Mouse (Mus musculus): ENCODE results near the gene Tmem135.
"Not testable (repeated sequence)": the region's sequence is repeated elsewhere in the genome, so short reads cannot be mapped to it uniquely, and the experiment has no call there.

The Tmem135 gene

GRCm38 (mm10) chr7:89322741-89323140 lies 81.3 kb downstream of the Tmem135 start:
- DNase-seq (ENCODE audit: low read depth): not testable (repeated sequence)

GRCm38 (mm10) chr7:89319351-89319750 lies 84.7 kb downstream of the Tmem135 start:
- no peak for DNase-seq (ENCODE audit: low read depth)

GRCm38 (mm10) chr7:89317088-89317487 lies 86.9 kb downstream of the Tmem135 start:
- not testable (repeated sequence) for DNase-seq (ENCODE audit: low read depth)

- DNase-seq (ENCODE audit: low read depth): no peak
These were observed 87.9 kb downstream of the Tmem135 start for GRCm38 (mm10) chr7:89316112-89316511.

- DNase-seq (ENCODE audit: low read depth): no peak
These were observed 92.5 kb downstream of the Tmem135 start for GRCm38 (mm10) chr7:89311555-89311954.

- DNase-seq (ENCODE audit: low read depth): no peak
These were observed 95.1 kb downstream of the Tmem135 start for GRCm38 (mm10) chr7:89308926-89309325.

GRCm38 (mm10) chr7:89308238-89308637 lies 95.8 kb downstream of the Tmem135 start:
- no peak for DNase-seq (ENCODE audit: low read depth)

- DNase-seq (ENCODE audit: low read depth): no peak
These were observed 97.2 kb downstream of the Tmem135 start for GRCm38 (mm10) chr7:89306831-89307230.

GRCm38 (mm10) chr7:89304958-89305357 lies 99.1 kb downstream of the Tmem135 start:
- no peak for DNase-seq (ENCODE audit: low read depth)

GRCm38 (mm10) chr7:89303765-89304164 lies 100.3 kb downstream of the Tmem135 start:
- no peak for DNase-seq (ENCODE audit: low read depth)

GRCm38 (mm10) chr7:89298911-89299458 lies 105.0 kb downstream of the Tmem135 start:
- DNase-seq (ENCODE audit: low read depth): no peak

GRCm38 (mm10) chr7:89296941-89297340 lies 107.1 kb downstream of the Tmem135 start:
- DNase-seq (ENCODE audit: low read depth): no peak

GRCm38 (mm10) chr7:89282664-89283063 lies 121.4 kb downstream of the Tmem135 start:
- no peak for DNase-seq (ENCODE audit: low read depth)

- DNase-seq (ENCODE audit: low read depth): not testable (repeated sequence)
These were observed 133.6 kb downstream of the Tmem135 start for GRCm38 (mm10) chr7:89270438-89270837.

- no peak for DNase-seq (ENCODE audit: low read depth)
These were observed 134.2 kb downstream of the Tmem135 start for GRCm38 (mm10) chr7:89269826-89270225.

GRCm38 (mm10) chr7:89267542-89267941 lies 136.5 kb downstream of the Tmem135 start:
- peak; percentile 58 for DNase-seq (ENCODE audit: low read depth)

GRCm38 (mm10) chr7:89266017-89266760 lies 137.8 kb downstream of the Tmem135 start:
- DNase-seq (ENCODE audit: low read depth): no peak

GRCm38 (mm10) chr7:89260966-89261365 lies 143.1 kb downstream of the Tmem135 start:
- no peak for DNase-seq (ENCODE audit: low read depth)

- no peak for DNase-seq (ENCODE audit: low read depth)
These were observed 145.2 kb downstream of the Tmem135 start for GRCm38 (mm10) chr7:89258832-89259231.

GRCm38 (mm10) chr7:89257871-89258502 lies 146.0 kb downstream of the Tmem135 start:
- DNase-seq (ENCODE audit: low read depth): no peak

- no peak for DNase-seq (ENCODE audit: low read depth)
These were observed 150.2 kb downstream of the Tmem135 start for GRCm38 (mm10) chr7:89253772-89254171.

GRCm38 (mm10) chr7:89253317-89253716 lies 150.7 kb downstream of the Tmem135 start:
- DNase-seq (ENCODE audit: low read depth): no peak

- DNase-seq (ENCODE audit: low read depth): no peak
These were observed 152.1 kb downstream of the Tmem135 start for GRCm38 (mm10) chr7:89251880-89252453.
